In genomic region chr10:31465840-31466541, GRCm38 (mm10) we compare ENCODE assay signal across 10 mouse cellular contexts. TPM values are rescaled to one million over a fixed set of nuclear protein-coding genes. Genes with fewer than 3 reads are reported as not detected.
DNase-seq lines count a peak whose midpoint lies in the region; ATAC-seq and TF ChIP-seq lines count a peak whose summit lies in the region.
"Had no signal": no experiment of that assay in that cellular context is flagged by ENCODE, and none has a peak within 500 bp of the region (broad histone marks: within the 10 kb centered on the region; RNA-seq: fewer than 3 reads in every experiment).

No protein-coding gene starts in this region.

- no peak for TF ChIP-seq POLR2A in heart, adult 2 months (IDR thresholded peaks at IDR 0.05; ENCODE audit: insufficient read depth, low read depth, low read length)
- no peak for TF ChIP-seq POLR2A in liver, adult 2 months (IDR thresholded peaks at IDR 0.05; ENCODE audit: extremely low read depth, insufficient read depth, low read length)

- no peak overlapping the region for H3K4me3 ChIP-seq in heart, adult 2 months
- H3K4me3 ChIP-seq in liver, adult 2 months (ENCODE audit: insufficient read depth, low read depth, low read length), result no peak overlapping the region
- no peak overlapping the region for H3K4me3 ChIP-seq in midbrain, embryonic 15.5 days
- H3K4me3 ChIP-seq in heart, embryonic 12.5 days, result no peak overlapping the region
- H3K4me3 ChIP-seq: lung, embryonic 15.5 days had no signal

- H3K4me1 ChIP-seq in heart, adult 2 months (ENCODE audit: control insufficient read depth, insufficient read depth, low read length), result no peaks in the 10 kb centered on the region
- no peaks in the 10 kb centered on the region for H3K4me1 ChIP-seq in liver, adult 2 months (ENCODE audit: control insufficient read depth, insufficient read depth, low read length)
- H3K4me1 ChIP-seq in midbrain, embryonic 15.5 days, result no peaks in the 10 kb centered on the region
- no peaks in the 10 kb centered on the region for H3K4me1 ChIP-seq in heart, embryonic 12.5 days (replicated peaks)

- WGBS in heart, adult 2 months, result 71% methylated on average over 6 of the region's 6 CpGs
- 85% methylated on average over 6 of the region's 6 CpGs for WGBS in liver, adult 2 months
- WGBS in midbrain, embryonic 15.5 days, result 76% methylated on average over 6 of the region's 6 CpGs
- WGBS in heart, embryonic 12.5 days, result 85% methylated on average over 6 of the region's 6 CpGs

- TF ChIP-seq EP300 in heart, adult 2 months (IDR thresholded peaks at IDR 0.05; ENCODE audit: insufficient read depth, low read depth, low read length), result no peak

- intact Hi-C loops in heart, adult 2 months (cut with DNase I), result no loop called here
- intact Hi-C loops in heart, postnatal 25 days (cut with DNase I), result loop anchor here (10.0 kb wide), 1 partner anchor 169 kb away; no protein-coding TSS in a partner anchor

- no peak overlapping the region for H3K27ac ChIP-seq in heart, adult 2 months
- H3K27ac ChIP-seq in liver, adult 2 months (replicated peaks; ENCODE audit: insufficient read depth, low read depth, low read length), result no peak overlapping the region
- H3K27ac ChIP-seq in midbrain, embryonic 15.5 days, result no peak overlapping the region
- H3K27ac ChIP-seq in heart, embryonic 12.5 days (ENCODE audit: poor library complexity, severe bottlenecking), result no peak overlapping the region
- H3K27ac ChIP-seq: lung, embryonic 15.5 days had no signal

- no peaks in the 10 kb centered on the region for H3K79me2 ChIP-seq in heart, adult 2 months (replicated peaks; ENCODE audit: control insufficient read depth, insufficient read depth, low read length)
- no peaks in the 10 kb centered on the region for H3K79me2 ChIP-seq in liver, adult 2 months (ENCODE audit: control insufficient read depth, insufficient read depth, low read length)

- H3K9me3 ChIP-seq in midbrain, embryonic 15.5 days, result no peaks in the 10 kb centered on the region
- H3K9me3 ChIP-seq in heart, embryonic 12.5 days (replicated peaks), result no peaks in the 10 kb centered on the region
- H3K9me3 ChIP-seq: lung, embryonic 15.5 days had no signal

- ATAC-seq in midbrain, embryonic 15.5 days (replicated peaks), result 0 out of 2 replicates have a peak, but pooled peaks have one; percentile 67
- no peak for ATAC-seq in heart, embryonic 12.5 days (ENCODE audit: insufficient number of reproducible peaks, low FRiP score)

- no peak overlapping the region for H3K9ac ChIP-seq in heart, adult 2 months (ENCODE audit: low read depth, low read length)
- no peak overlapping the region for H3K9ac ChIP-seq in liver, adult 2 months (ENCODE audit: low read depth, low read length)
- H3K9ac ChIP-seq in midbrain, embryonic 15.5 days, result no peak overlapping the region
- no peak overlapping the region for H3K9ac ChIP-seq in heart, embryonic 12.5 days
- H3K9ac ChIP-seq: lung, embryonic 15.5 days had no signal

- no peak overlapping the region for H3K4me2 ChIP-seq in midbrain, embryonic 15.5 days
- no peak overlapping the region for H3K4me2 ChIP-seq in heart, embryonic 12.5 days
- H3K4me2 ChIP-seq: lung, embryonic 15.5 days had no signal

- no peak for DNase-seq in heart, adult 2 months
- DNase-seq in heart, postnatal 25 days (ENCODE audit: low spot score), result no peak
- DNase-seq in liver, adult 2 months (ENCODE audit: extremely low read depth, low read depth, low spot score), result peak; percentile 47
- DNase-seq in liver, result no peak
- peak; percentile 45 for DNase-seq in brain, embryonic 18.5 days (ENCODE audit: low read depth, low spot score)
- DNase-seq in urinary bladder, postnatal 25 days (ENCODE audit: low spot score), result no peak
- DNase-seq: right cerebral cortex, postnatal 4 days had no signal

- no peaks in the 10 kb centered on the region for H3K36me3 ChIP-seq in heart, adult 2 months (ENCODE audit: control insufficient read depth, insufficient read depth, low read length)
- H3K36me3 ChIP-seq in liver, adult 2 months (ENCODE audit: control insufficient read depth, insufficient read depth, low read length), result no peaks in the 10 kb centered on the region
- H3K36me3 ChIP-seq in midbrain, embryonic 15.5 days (replicated peaks), result no peaks in the 10 kb centered on the region
- no peaks in the 10 kb centered on the region for H3K36me3 ChIP-seq in heart, embryonic 12.5 days
- H3K36me3 ChIP-seq: lung, embryonic 15.5 days had no signal

- TF ChIP-seq CTCF in heart, adult 2 months (IDR thresholded peaks at IDR 0.05), result peak; percentile 97
- TF ChIP-seq CTCF in liver, adult 2 months (IDR thresholded peaks at IDR 0.05; ENCODE audit: low read depth, low read length), result peak; percentile 40

- H3K27me3 ChIP-seq in heart, adult 2 months (ENCODE audit: control insufficient read depth, insufficient read depth, low read length), result no peaks in the 10 kb centered on the region
- H3K27me3 ChIP-seq in liver, adult 2 months (ENCODE audit: control insufficient read depth, insufficient read depth, low read length), result no peaks in the 10 kb centered on the region
- H3K27me3 ChIP-seq in midbrain, embryonic 15.5 days (replicated peaks), result no peaks in the 10 kb centered on the region
- no peaks in the 10 kb centered on the region for H3K27me3 ChIP-seq in heart, embryonic 12.5 days (replicated peaks)
- H3K27me3 ChIP-seq: lung, embryonic 15.5 days had no signal

RNA-seq across cellular contexts. Expression of gene Tpd52l1, which starts 20.2 kb away (rescaled TPM):
- total RNA-seq in heart, adult 2 months (2021), result 1 to 10 TPM; 5.6 to 7.4 TPM
- 5.1 TPM in 2 replicates for polyA plus RNA-seq in heart, adult 2 months (2012; rRNA removed)
- total RNA-seq in heart, postnatal 25 days (2021), result 1 to 10 TPM; 3.5 to 4.4 TPM
- 14.4 and 16.3 TPM in 2 replicates for total RNA-seq in liver, adult 2 months (2014; rRNA removed)
- polyA plus RNA-seq in liver, adult 2 months (2012; rRNA removed), result 6.5 and 7.1 TPM in 2 replicates
- 35.6 and 45.9 TPM in 2 replicates for polyA plus RNA-seq in midbrain, embryonic 15.5 days (2015; fragmentation: Nextera tagmentation; extraction: Ambion mirVana)
- polyA plus RNA-seq in heart, embryonic 12.5 days (2016; fragmentation: Nextera tagmentation; extraction: Ambion mirVana), result 16.3 and 16.5 TPM in 2 replicates

Comparison
In these comparisons a context has a peak if more than half of its experiments do, and no peak if none do; other contexts are left out.
1. DNase-seq: peak in liver, adult 2 months (single experiment) and brain, embryonic 18.5 days (single experiment); none in heart, adult 2 months (0 of 2), heart, postnatal 25 days (single experiment), liver (single experiment) and urinary bladder, postnatal 25 days (single experiment).